ENCODE assay signal across 32 mouse cellular contexts in the genomic region with DNA sequence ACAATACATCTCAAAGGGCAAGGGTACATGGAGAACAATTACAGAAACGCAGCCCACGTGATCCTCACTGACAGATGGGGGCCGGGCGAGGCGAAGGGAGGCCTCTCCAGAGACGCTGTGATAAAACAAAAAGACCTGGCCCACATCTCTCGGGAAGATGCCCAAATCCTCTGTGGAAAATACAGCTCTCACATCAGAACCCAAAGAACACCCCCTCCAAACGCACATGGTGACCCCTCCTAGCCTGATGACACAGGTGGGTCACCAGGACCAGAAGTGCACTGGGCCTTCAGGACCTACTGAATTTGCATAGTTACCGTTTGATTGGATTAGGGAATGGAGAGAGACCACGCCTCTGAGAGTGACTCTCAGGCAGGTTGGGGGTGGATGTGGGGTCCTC. TPM values are rescaled to one million over a fixed set of nuclear protein-coding genes. Genes with fewer than 3 reads are reported as not detected.
DNase-seq lines count a peak whose midpoint lies in the region; ATAC-seq and TF ChIP-seq lines count a peak whose summit lies in the region.
"Had no signal": no experiment of that assay in that cellular context is flagged by ENCODE, and none has a peak within 500 bp of the region (broad histone marks: within the 10 kb centered on the region; RNA-seq: fewer than 3 reads in every experiment).

No protein-coding gene starts in this region.

- WGBS in hindbrain, embryonic 11.5 days: 48% methylated on average over 10 of the region's 10 CpGs
- 45% methylated on average over 10 of the region's 10 CpGs for WGBS in hindbrain, postnatal 0 days
- WGBS in neural tube, embryonic 11.5 days: 61% methylated on average over 10 of the region's 10 CpGs

- no peaks in the 10 kb centered on the region for H3K9me3 ChIP-seq in hindbrain, embryonic 11.5 days (ENCODE audit: control insufficient read depth, low read length)
- no peaks in the 10 kb centered on the region for H3K9me3 ChIP-seq in hindbrain, postnatal 0 days (ENCODE audit: low read length)
- no peaks in the 10 kb centered on the region for H3K9me3 ChIP-seq in neural tube, embryonic 11.5 days (ENCODE audit: control insufficient read depth, low read length)
- H3K9me3 ChIP-seq: embryonic facial prominence, embryonic 13.5 days; forebrain, embryonic 10.5 days; forebrain, embryonic 15.5 days; heart, embryonic 10.5 days; heart, embryonic 15.5 days; limb, embryonic 12.5 days; liver, embryonic 15.5 days; lung, embryonic 15.5 days had no signal

- H3K27ac ChIP-seq in hindbrain, embryonic 11.5 days (ENCODE audit: low read depth, low read length): no peak overlapping the region
- no peak overlapping the region for H3K27ac ChIP-seq in hindbrain, postnatal 0 days
- H3K27ac ChIP-seq in neural tube, embryonic 11.5 days (ENCODE audit: low read depth, low read length): no peak overlapping the region
- H3K27ac ChIP-seq: embryonic facial prominence, embryonic 13.5 days; forebrain, embryonic 10.5 days; forebrain, embryonic 15.5 days; heart, embryonic 10.5 days; heart, embryonic 15.5 days; limb, embryonic 12.5 days; liver, embryonic 15.5 days; lung, embryonic 15.5 days had no signal

- H3K36me3 ChIP-seq in hindbrain, embryonic 11.5 days (ENCODE audit: control insufficient read depth, insufficient read depth, low read length): no peaks in the 10 kb centered on the region; the same call in 1 of the 2 replicates
- peaks cover 11% of the 10 kb centered on the region for H3K36me3 ChIP-seq in hindbrain, postnatal 0 days (ENCODE audit: insufficient read depth, low read length)
- peaks cover 6% of the 10 kb centered on the region for H3K36me3 ChIP-seq in neural tube, embryonic 11.5 days (ENCODE audit: control insufficient read depth, insufficient read depth, low read length)

- no peak overlapping the region for H3K9ac ChIP-seq in hindbrain, embryonic 11.5 days (ENCODE audit: low read depth, low read length)
- H3K9ac ChIP-seq in hindbrain, postnatal 0 days (replicated peaks; ENCODE audit: low read length): no peak overlapping the region
- H3K9ac ChIP-seq in neural tube, embryonic 11.5 days (ENCODE audit: low read length): no peak overlapping the region
- H3K9ac ChIP-seq: embryonic facial prominence, embryonic 13.5 days; forebrain, embryonic 15.5 days; heart, embryonic 15.5 days; limb, embryonic 12.5 days; liver, embryonic 15.5 days; lung, embryonic 15.5 days had no signal

- H3K27me3 ChIP-seq in hindbrain, embryonic 11.5 days (ENCODE audit: control insufficient read depth, insufficient read depth, low read length): no peaks in the 10 kb centered on the region
- no peaks in the 10 kb centered on the region for H3K27me3 ChIP-seq in hindbrain, postnatal 0 days (ENCODE audit: insufficient read depth, low read length)
- H3K27me3 ChIP-seq in neural tube, embryonic 11.5 days (ENCODE audit: control insufficient read depth, insufficient read depth, low read length): no peaks in the 10 kb centered on the region
- H3K27me3 ChIP-seq: embryonic facial prominence, embryonic 13.5 days; forebrain, embryonic 15.5 days; heart, embryonic 15.5 days; limb, embryonic 12.5 days; lung, embryonic 15.5 days had no signal

- no peak overlapping the region for H3K4me3 ChIP-seq in hindbrain, embryonic 11.5 days (ENCODE audit: low read depth, low read length)
- H3K4me3 ChIP-seq in hindbrain, postnatal 0 days (ENCODE audit: low read length): no peak overlapping the region
- no peak overlapping the region for H3K4me3 ChIP-seq in neural tube, embryonic 11.5 days (ENCODE audit: low read depth, low read length)
- H3K4me3 ChIP-seq: embryonic facial prominence, embryonic 13.5 days; forebrain, embryonic 10.5 days; forebrain, embryonic 15.5 days; heart, embryonic 10.5 days; heart, embryonic 15.5 days; limb, embryonic 12.5 days; liver, embryonic 15.5 days; lung, embryonic 15.5 days; myocyte had no signal

- H3K4me1 ChIP-seq in hindbrain, embryonic 11.5 days (replicated peaks; ENCODE audit: control insufficient read depth, insufficient read depth, low read length): peaks cover 8% of the 10 kb centered on the region
- H3K4me1 ChIP-seq in hindbrain, postnatal 0 days (ENCODE audit: insufficient read depth, low read length): peaks cover 7% of the 10 kb centered on the region
- peaks cover 3% of the 10 kb centered on the region for H3K4me1 ChIP-seq in neural tube, embryonic 11.5 days (ENCODE audit: control insufficient read depth, insufficient read depth, low read length)

- peak; percentile 60 for DNase-seq in hindbrain, embryonic 11.5 days (ENCODE audit: low spot score)
- no peak for DNase-seq in hindbrain, postnatal 0 days (ENCODE audit: low spot score)
- peak; percentile 29 for DNase-seq in neural tube, embryonic 11.5 days (ENCODE audit: low spot score)
- no peak for DNase-seq in neural tube, embryonic 10.5 days (ENCODE audit: extremely low spot score, low spot score)
- DNase-seq in R1 (ENCODE audit: low read depth, low spot score): peak; percentile 69
- peak; percentile 63 for DNase-seq in retina, postnatal 1 day
- no peak for DNase-seq in spleen, postnatal 10 days (ENCODE audit: low spot score in 2 of 2)
- no peak for DNase-seq in lung, adult 18-20 months
- DNase-seq: adrenal gland, adult 2 months; adrenal gland, postnatal 36 days; cerebellum, adult 2 months; cerebellum, postnatal 14 days; gastrocnemius, postnatal 25 days; heart, adult 11 months; kidney, adult 8-10 months; kidney, postnatal 10 days; layer of hippocampus, adult 9-11 months; right cerebral cortex, postnatal 25 days; thymus, adult 18-20 months; thymus, postnatal 36 days had no signal

- peak; percentile 79 for ATAC-seq in hindbrain, embryonic 11.5 days (ENCODE audit: low FRiP score)
- no peak for ATAC-seq in hindbrain, postnatal 0 days
- no peak for ATAC-seq in neural tube, embryonic 11.5 days (ENCODE audit: insufficient read depth, low FRiP score, low TSS enrichment)
- ATAC-seq: activated CD4-positive, CD25-positive, alpha-beta regulatory T cell, adult 4 months; CD4-positive, CD25-positive, alpha-beta regulatory T cell, adult 4 months; forebrain, embryonic 15.5 days; intestine, embryonic 16.5 days had no signal

- TF ChIP-seq CTCF in hindbrain, postnatal 0 days (IDR thresholded peaks at IDR 0.05; ENCODE audit: low read depth): no peak

- H3K4me2 ChIP-seq in hindbrain, embryonic 11.5 days (replicated peaks; ENCODE audit: low read depth, low read length): no peak overlapping the region
- no peak overlapping the region for H3K4me2 ChIP-seq in hindbrain, postnatal 0 days (ENCODE audit: low read depth, low read length)
- no peak overlapping the region for H3K4me2 ChIP-seq in neural tube, embryonic 11.5 days (ENCODE audit: low read depth)
- H3K4me2 ChIP-seq: embryonic facial prominence, embryonic 13.5 days; forebrain, embryonic 15.5 days; heart, embryonic 15.5 days; limb, embryonic 12.5 days; liver, embryonic 15.5 days; lung, embryonic 15.5 days had no signal

RNA-seq across cellular contexts. Expression of a gene that starts 7.4 kb away (rescaled TPM):
- 90.8 and 91.1 TPM in 2 replicates for polyA plus RNA-seq in hindbrain, embryonic 11.5 days (2014; fragmentation: Nextera tagmentation; extraction: Ambion mirVana)
- 53.1 and 58.7 TPM in 2 replicates for total RNA-seq in hindbrain, postnatal 0 days (2014; rRNA removed)
- 50.9 and 52.1 TPM in 2 replicates for polyA plus RNA-seq in hindbrain, postnatal 0 days (2015; fragmentation: Nextera tagmentation; extraction: Ambion mirVana)
- 90.0 and 91.2 TPM in 2 replicates for polyA plus RNA-seq in neural tube, embryonic 11.5 days (2014; fragmentation: Nextera tagmentation; extraction: Ambion mirVana)

RNA-seq across cellular contexts. Expression of a gene that starts 49.9 kb away (rescaled TPM):
- polyA plus RNA-seq in hindbrain, embryonic 11.5 days (2014; fragmentation: Nextera tagmentation; extraction: Ambion mirVana): 11.5 and 13.0 TPM in 2 replicates
- 8.1 and 11.2 TPM in 2 replicates for total RNA-seq in hindbrain, postnatal 0 days (2014; rRNA removed)
- 18.9 and 20.0 TPM in 2 replicates for polyA plus RNA-seq in hindbrain, postnatal 0 days (2015; fragmentation: Nextera tagmentation; extraction: Ambion mirVana)
- 11.6 and 13.5 TPM in 2 replicates for polyA plus RNA-seq in neural tube, embryonic 11.5 days (2014; fragmentation: Nextera tagmentation; extraction: Ambion mirVana)

Comparison
In these comparisons a context has a peak if more than half of its experiments do, and no peak if none do; other contexts are left out.
1. DNase-seq: peak in hindbrain, embryonic 11.5 days (single experiment), neural tube, embryonic 11.5 days (single experiment), R1 (single experiment) and retina, postnatal 1 day (single experiment); none in hindbrain, postnatal 0 days (single experiment), neural tube, embryonic 10.5 days (single experiment), spleen, postnatal 10 days (0 of 2) and lung, adult 18-20 months (0 of 2).